26 mouse cellular contexts compared by ENCODE assay signal in genomic region chr9:54153679-54154078, GRCm38 (mm10).
A peak's percentile ranks its signal among the peaks of the same experiment; 100 is the strongest.
DNase-seq lines count a peak whose midpoint lies in the region; ATAC-seq and TF ChIP-seq lines count a peak whose summit lies in the region.
"Had no signal": no experiment of that assay in that cellular context is flagged by ENCODE, and none has a peak within 500 bp of the region (broad histone marks: within the 10 kb centered on the region; RNA-seq: fewer than 3 reads in every experiment).

No protein-coding gene starts in this region.

- H3K4me2 ChIP-seq in limb, embryonic 14.5 days (replicated peaks; ENCODE audit: low read depth, low read length, severe bottlenecking): no peak overlapping the region
- H3K4me2 ChIP-seq: embryonic facial prominence, embryonic 15.5 days; forebrain, embryonic 15.5 days; hindbrain, embryonic 13.5 days; midbrain, embryonic 12.5 days; neural tube, embryonic 12.5 days had no signal

- TF ChIP-seq POLR2A in limb, embryonic 14.5 days (IDR thresholded peaks at IDR 0.05; ENCODE audit: borderline replicate concordance, extremely low read depth, insufficient read depth, insufficient read length): no peak

- H3K27ac ChIP-seq in limb, embryonic 14.5 days (replicated peaks; ENCODE audit: low read depth, low read length): peak overlapping the region; percentile 58; the same call in 1 of the 2 replicates
- H3K27ac ChIP-seq: embryonic facial prominence, embryonic 15.5 days; forebrain, embryonic 15.5 days; hindbrain, embryonic 13.5 days; kidney, postnatal 0 days; left cerebral cortex, adult 2 months; midbrain, embryonic 12.5 days; neural tube, embryonic 12.5 days; stomach, postnatal 0 days had no signal

- H3K4me3 ChIP-seq in limb, embryonic 14.5 days (replicated peaks; ENCODE audit: low read length): no peak overlapping the region
- H3K4me3 ChIP-seq: embryonic facial prominence, embryonic 15.5 days; forebrain, embryonic 15.5 days; hindbrain, embryonic 13.5 days; left cerebral cortex, adult 2 months; midbrain, embryonic 12.5 days; neural tube, embryonic 12.5 days had no signal

- no peaks in the 10 kb centered on the region for H3K36me3 ChIP-seq in limb, embryonic 14.5 days (ENCODE audit: control insufficient read depth, insufficient read depth, low read length)
- H3K36me3 ChIP-seq: embryonic facial prominence, embryonic 15.5 days; forebrain, embryonic 15.5 days; G1E; hindbrain, embryonic 13.5 days; midbrain, embryonic 12.5 days; neural tube, embryonic 12.5 days had no signal

- no peak overlapping the region for H3K9ac ChIP-seq in limb, embryonic 14.5 days (ENCODE audit: low read depth, low read length, severe bottlenecking)
- H3K9ac ChIP-seq: embryonic facial prominence, embryonic 15.5 days; forebrain, embryonic 15.5 days; hindbrain, embryonic 13.5 days; midbrain, embryonic 12.5 days; neural tube, embryonic 12.5 days had no signal

- H3K9me3 ChIP-seq in limb, embryonic 14.5 days (ENCODE audit: control insufficient read depth, low read length): no peaks in the 10 kb centered on the region
- H3K9me3 ChIP-seq: embryonic facial prominence, embryonic 15.5 days; forebrain, embryonic 15.5 days; G1E; hindbrain, embryonic 13.5 days; midbrain, embryonic 12.5 days; neural tube, embryonic 12.5 days had no signal

- no peaks in the 10 kb centered on the region for H3K27me3 ChIP-seq in limb, embryonic 14.5 days (ENCODE audit: control insufficient read depth, insufficient read depth, low read length)
- H3K27me3 ChIP-seq: embryonic facial prominence, embryonic 15.5 days; forebrain, embryonic 15.5 days; hindbrain, embryonic 13.5 days; midbrain, embryonic 12.5 days; neural tube, embryonic 12.5 days had no signal

- H3K4me1 ChIP-seq in limb, embryonic 14.5 days (ENCODE audit: control insufficient read depth, insufficient read depth, low read length): peaks cover 11% of the 10 kb centered on the region
- H3K4me1 ChIP-seq: embryonic facial prominence, embryonic 15.5 days; forebrain, embryonic 15.5 days; hindbrain, embryonic 13.5 days; midbrain, embryonic 12.5 days; neural tube, embryonic 12.5 days had no signal

- DNase-seq in 3T3-L1 (ENCODE audit: low read depth, low spot score): peak; percentile 15
- peak; percentile 58 for DNase-seq in embryo, embryonic 11 days
- peak; percentile 90 for DNase-seq in forelimb bud, embryonic 11.5 days (ENCODE audit: low read depth, low spot score)
- DNase-seq in limb, embryonic 14.5 days (ENCODE audit: low spot score): peak; percentile 61
- DNase-seq in thymus, postnatal 10 days (ENCODE audit: low spot score in 2 of 2): no peak
- no peak for DNase-seq in left cerebral cortex, postnatal 14 days (ENCODE audit: low spot score in 2 of 2)
- DNase-seq: adrenal gland, postnatal 36 days; cerebellum, adult 9-10 months; gastrocnemius, postnatal 10 days; heart, adult 18-20 months; kidney, adult 2 months; layer of hippocampus, adult 9-11 months; retina, postnatal 1 day; thymus, adult 2 months had no signal

- ATAC-seq in limb, embryonic 14.5 days (ENCODE audit: low FRiP score, low read depth): peak; percentile 67; the same call in 1 of the 2 replicates
- ATAC-seq in megakaryocyte progenitor cell, adult 5-6 weeks (replicated peaks; ENCODE audit: poor library complexity): no peak
- ATAC-seq: forebrain, embryonic 15.5 days; lung, postnatal 0 days; Patski had no signal

- 18% methylated on average over 5 of the region's 5 CpGs for WGBS in limb, embryonic 14.5 days

- intact Hi-C loops in left cerebral cortex, postnatal 14 days (cut with DNase I): no loop called here

Comparison
In these comparisons a context has a peak if more than half of its experiments do, and no peak if none do; other contexts are left out.
1. DNase-seq: peak in 3T3-L1 (single experiment), embryo, embryonic 11 days (single experiment), forelimb bud, embryonic 11.5 days (single experiment) and limb, embryonic 14.5 days (single experiment); none in thymus, postnatal 10 days (0 of 2) and left cerebral cortex, postnatal 14 days (0 of 2).